Mouse (Mus musculus): ENCODE results near the gene Arsa.

GRCm38 (mm10) chr15:89458942-89459341 is 18.3 kb downstream of the Arsa start:
- TF ChIP-seq NANOG (IDR thresholded peaks at IDR 0.05; ENCODE audit: borderline replicate concordance, low read length) (no peak), CTCF (conservative IDR thresholded peaks at IDR 0.05; ENCODE audit: low read length) (no peak), POU5F1 (IDR thresholded peaks at IDR 0.05; ENCODE audit: borderline replicate concordance, low read length) (no peak)

All from E14TG2a.4 (cell line).